Mouse (Mus musculus) intestine, postnatal 0 days (tissue): ENCODE data around the gene Rpl36al. TPM values are rescaled to one million over a fixed set of nuclear protein-coding genes. Genes with fewer than 3 reads are reported as not detected.

Experiments
- ATAC-seq: fragments of 200-750 bp; cut with Nextera tagmentation; 2 replicates; pipeline ENCODE4 v1.8.0; 2017; ENCODE audit warnings: mild to moderate bottlenecking, moderate TSS enrichment, moderate library complexity
- H3K27ac ChIP-seq: fragments of 300-500 bp; sonication (generic); 2 replicates; pipeline ENCODE4 v1.5.1; 2014; ENCODE audit warnings: mild to moderate bottlenecking, low read depth, low read length, moderate library complexity
- H3K27me3 ChIP-seq: fragments of 300-500 bp; sonication (generic); replicated peaks from 2 replicates; pipeline ENCODE4 v1.6.1; 2014; ENCODE audit warnings: low read length, mixed read lengths; ENCODE audit not compliant: control insufficient read depth, insufficient read depth
- H3K36me3 ChIP-seq: fragments of 300-500 bp; sonication (generic); 2 replicates; pipeline ENCODE4 v1.6.1; 2014; ENCODE audit warnings: mild to moderate bottlenecking, moderate library complexity; ENCODE audit not compliant: control insufficient read depth, insufficient read depth
- H3K4me1 ChIP-seq: fragments of 300-500 bp; sonication (generic); replicated peaks from 2 replicates; pipeline ENCODE4 v1.6.1; 2014; ENCODE audit warnings: antibody characterized with exemption, low read length, mixed read lengths; ENCODE audit not compliant: control insufficient read depth, insufficient read depth
- H3K4me2 ChIP-seq: fragments of 300-500 bp; sonication (generic); replicated peaks from 2 replicates; pipeline ENCODE4 v1.6.1; 2014; ENCODE audit warnings: low read depth, mild to moderate bottlenecking, moderate library complexity
- H3K4me3 ChIP-seq: fragments of 300-500 bp; sonication (generic); 2 replicates; pipeline ENCODE4 v1.5.1; 2014; ENCODE audit warnings: low read depth, low read length
- H3K9ac ChIP-seq: fragments of 300-500 bp; sonication (generic); 2 replicates; pipeline ENCODE4 v1.6.1; 2014; ENCODE audit warnings: mild to moderate bottlenecking, low read depth, low read length
- H3K9me3 ChIP-seq: fragments of 300-500 bp; sonication (generic); 2 replicates; pipeline ENCODE4 v1.6.1; 2016; ENCODE audit warnings: mixed run types; ENCODE audit not compliant: control insufficient read depth
- CTCF ChIP-seq: sonication (generic); IDR thresholded peaks from 2 replicates; pipeline ENCODE4 v1.5.1; 2016; ENCODE audit warnings: low read depth, mild to moderate bottlenecking, control low read depth, antibody characterized with exemption, moderate library complexity
- WGBS: fragments of 180-500 bp; shearing (Covaris S2); extraction: QIAGEN DNeasy Blood & Tissue Kit; methylation state at CpG from one replicate; pipeline ENCODE4 v1.1.7; 2014; 5-methylcytosine and 5-hydroxymethylcytosine counted together
- polyA plus RNA-seq: library from polyadenylated mRNA; unstranded; fragments of >200 nt; fragmentation: Nextera tagmentation; extraction: Ambion mirVana; gene quantifications from 2 replicates; pipeline ENCODE4 v1.2.1, GENCODE M21; 2015

Rpl36al gene
- polyA plus RNA-seq, 1 experiment from 2014 or later = 628 TPM

GRCm38 (mm10) chr12:69196444-69197377 lies 12.8 kb upstream of the Rpl36al start, which contains the start of gene Gm49383:
TSS of gene Gm49383 (minus strand) at chr12:69197104.
- peak within 1 kb of the TSS; percentile 93 for H3K4me2 ChIP-seq
- WGBS = under 1% methylated on average over 75 of the region's 75 CpGs
- peaks cover 12% of the 10 kb centered on the region; the same call in 1 of the 2 replicates for H3K36me3 ChIP-seq
- peak; percentile 59 for ATAC-seq
- peak within 1 kb of the TSS; percentile 96 for H3K4me3 ChIP-seq
- peak within 1 kb of the TSS; percentile 83 for H3K9ac ChIP-seq
- H3K9me3 ChIP-seq = no peaks in the 10 kb centered on the region
- H3K27me3 ChIP-seq = no peaks in the 10 kb centered on the region
- H3K4me1 ChIP-seq = no peaks in the 10 kb centered on the region; the same call in 1 of the 2 replicates
- peak within 1 kb of the TSS; percentile 89 for H3K27ac ChIP-seq
- TF ChIP-seq CTCF = no peak

GRCm38 (mm10) chr12:69192637-69193036 lies 8.8 kb upstream of the Rpl36al start:
- peaks cover 4% of the 10 kb centered on the region; the same call in 1 of the 2 replicates for H3K36me3 ChIP-seq
- H3K9me3 ChIP-seq = no peaks in the 10 kb centered on the region
- no peak for TF ChIP-seq CTCF
- H3K27me3 ChIP-seq = no peaks in the 10 kb centered on the region
- no peak overlapping the region for H3K4me3 ChIP-seq
- H3K4me1 ChIP-seq = no peaks in the 10 kb centered on the region; the same call in 1 of the 2 replicates
- no peak overlapping the region for H3K4me2 ChIP-seq
- no peak overlapping the region for H3K27ac ChIP-seq
- 90% methylated on average over 2 of the region's 2 CpGs for WGBS
- no peak overlapping the region for H3K9ac ChIP-seq
- ATAC-seq = no peak

GRCm38 (mm10) chr12:69191396-69191795 lies 7.5 kb upstream of the Rpl36al start:
- Histone ChIP-seq H3K27me3 (no peaks in the 10 kb centered on the region), H3K9ac (no peak overlapping the region), H3K4me3 (no peak overlapping the region), H3K4me1 (no peaks in the 10 kb centered on the region; the same call in 1 of the 2 replicates), H3K9me3 (no peaks in the 10 kb centered on the region), H3K27ac (no peak overlapping the region), H3K4me2 (no peak overlapping the region), H3K36me3 (peaks cover 4% of the 10 kb centered on the region; the same call in 1 of the 2 replicates)
- ATAC-seq = no peak
- TF ChIP-seq CTCF = no peak
- 91% methylated on average over 5 of the region's 5 CpGs for WGBS

GRCm38 (mm10) chr12:69190522-69190921 lies 6.6 kb upstream of the Rpl36al start:
- ATAC-seq = no peak
- Histone ChIP-seq H3K9ac (no peak overlapping the region), H3K4me3 (no peak overlapping the region), H3K27me3 (no peaks in the 10 kb centered on the region), H3K4me1 (0 out of 2 replicates have a peak, but pooled peaks cover 2% of the 10 kb centered on the region), H3K36me3 (peaks cover 4% of the 10 kb centered on the region; the same call in 1 of the 2 replicates), H3K9me3 (no peaks in the 10 kb centered on the region), H3K4me2 (no peak overlapping the region), H3K27ac (no peak overlapping the region)
- 92% methylated on average over 1 of the region's 1 CpGs for WGBS
- TF ChIP-seq CTCF = peak; percentile 55

GRCm38 (mm10) chr12:69190074-69190473 lies 6.2 kb upstream of the Rpl36al start:
- no peak overlapping the region for H3K4me2 ChIP-seq
- no peak overlapping the region for H3K27ac ChIP-seq
- no peak overlapping the region for H3K4me3 ChIP-seq
- no peak for TF ChIP-seq CTCF
- H3K4me1 ChIP-seq = peaks cover 7% of the 10 kb centered on the region; the same call in 1 of the 2 replicates
- H3K9me3 ChIP-seq = no peaks in the 10 kb centered on the region
- peaks cover 4% of the 10 kb centered on the region; the same call in 1 of the 2 replicates for H3K36me3 ChIP-seq
- 88% methylated on average over 9 of the region's 9 CpGs for WGBS
- H3K27me3 ChIP-seq = no peaks in the 10 kb centered on the region
- no peak for ATAC-seq
- no peak overlapping the region for H3K9ac ChIP-seq

GRCm38 (mm10) chr12:69186811-69187471 lies 3.1 kb upstream of the Rpl36al start:
- no peak overlapping the region for H3K9ac ChIP-seq
- 24% methylated on average over 5 of the region's 5 CpGs for WGBS
- H3K4me2 ChIP-seq = peak overlapping the region; percentile 28; the same call in 1 of the 2 replicates
- no peak for ATAC-seq
- H3K36me3 ChIP-seq = peaks cover under 1% of the 10 kb centered on the region; the same call in 1 of the 2 replicates
- no peak for TF ChIP-seq CTCF
- H3K27me3 ChIP-seq = no peaks in the 10 kb centered on the region
- peaks cover 8% of the 10 kb centered on the region; the same call in 1 of the 2 replicates for H3K4me1 ChIP-seq
- no peak overlapping the region for H3K4me3 ChIP-seq
- no peaks in the 10 kb centered on the region for H3K9me3 ChIP-seq
- 0 out of 2 replicates have a peak overlapping the region, but pooled peaks have one; percentile 17 for H3K27ac ChIP-seq
